Mouse (Mus musculus) regulatory T cell (primary cell): ENCODE results near the gene Gm5797.
"Not testable (repeated sequence)": the region's sequence is repeated elsewhere in the genome, so short reads cannot be mapped to it uniquely, and the experiment has no call there.

Source experiments
- in situ Hi-C: fragments of 300-600 bp; cut with MboI, MseI; formaldehyde crosslinking; loops from one replicate; pipeline ENCODE4 v1.15.1; 2025; ENCODE audit warnings: high pct_unique_total_duplicates

Gene Gm5797

DNA sequence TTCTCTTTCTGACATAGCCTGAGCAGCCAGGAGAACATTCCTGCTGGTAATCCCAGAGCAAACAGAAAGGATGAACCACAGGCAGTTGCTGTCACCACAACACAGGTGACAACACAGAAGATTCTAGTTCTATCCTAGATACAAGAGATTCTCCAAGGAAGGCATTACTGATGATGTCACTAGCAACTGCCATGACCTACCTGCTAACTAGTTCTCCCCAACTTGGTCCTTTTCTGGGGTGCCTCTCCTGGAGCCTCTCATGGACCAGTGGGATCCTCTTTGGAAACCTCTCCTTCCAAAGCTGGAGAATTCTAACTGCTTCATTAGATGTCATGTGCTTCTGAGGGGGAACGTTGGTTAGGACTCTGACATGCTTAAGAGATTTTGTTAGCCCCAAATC lies at the start of gene Gm5797:
Gene Gm5797 (minus strand): TSS at position 101 of the 400 bp plus-strand sequence.
- in situ Hi-C loops, result loop anchor here (10.0 kb wide), 1 partner anchor 427 kb away; no protein-coding TSS in a partner anchor

DNA sequence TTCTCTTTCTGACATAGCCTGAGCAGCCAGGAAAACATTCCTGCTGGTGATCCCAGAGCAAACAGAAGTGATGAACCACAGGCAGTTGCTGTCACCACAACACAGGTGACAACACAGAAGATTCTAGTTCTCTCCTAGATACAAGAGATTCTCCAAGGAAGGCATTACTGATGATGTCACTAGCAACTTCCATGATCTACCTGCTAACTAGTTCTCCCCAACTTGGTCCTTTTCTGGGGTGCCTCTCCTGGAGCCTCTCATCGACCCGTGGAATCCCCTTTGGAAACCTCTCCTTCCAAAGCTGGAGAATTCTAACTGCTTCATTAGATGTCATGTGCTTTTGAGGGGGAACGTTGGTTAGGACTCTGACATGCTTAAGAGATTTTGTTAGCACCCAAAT lies 32.8 kb upstream of the Gm5797 start, which contains the start of gene Gm8374:
Gene Gm8374 (minus strand): TSS at position 101 of the 400 bp plus-strand sequence.
- in situ Hi-C loops, result not testable (repeated sequence)

DNA sequence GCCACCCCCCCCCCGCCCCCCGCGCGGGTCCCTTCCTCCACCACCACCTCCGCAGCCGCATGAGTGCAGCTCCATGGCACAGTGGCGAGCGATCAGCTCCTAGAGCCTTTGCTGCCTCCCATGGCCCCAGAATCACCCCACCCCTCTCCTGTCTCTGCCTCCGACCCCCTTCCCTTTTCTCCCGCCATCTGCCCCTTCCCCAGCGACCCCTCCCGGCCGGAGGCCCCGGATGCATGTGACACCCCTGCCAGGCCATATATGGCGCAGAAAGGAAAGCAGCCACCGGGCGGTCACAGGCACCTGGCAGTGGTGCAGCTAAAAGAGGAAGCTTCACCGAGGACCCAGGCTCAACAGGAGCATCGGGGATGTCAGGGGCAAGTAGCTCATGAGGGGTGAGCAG lies 17.1 kb downstream of the Gm5797 start:
- in situ Hi-C loops, result not testable (repeated sequence)

DNA sequence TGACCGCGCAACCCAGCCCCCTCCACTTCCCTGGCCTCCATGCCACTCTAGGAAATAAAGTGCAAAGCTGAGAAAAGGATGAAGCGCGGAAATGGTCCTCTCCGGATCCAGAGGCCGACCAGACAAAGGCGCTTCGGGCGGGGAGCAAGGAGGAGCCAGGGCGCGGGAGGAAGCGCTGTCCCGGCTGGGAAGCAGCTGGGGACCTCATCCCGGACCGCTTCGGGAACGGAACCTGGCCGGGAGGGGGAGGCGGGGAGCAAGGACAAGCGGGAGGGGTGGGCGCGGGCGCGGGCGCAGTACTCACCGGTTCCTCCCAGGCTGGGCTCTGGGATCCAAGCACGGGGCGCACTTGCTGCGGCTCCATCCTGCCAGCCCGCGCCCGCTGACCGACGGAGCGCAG lies 17.5 kb downstream of the Gm5797 start, which contains the start of gene Gm3739:
Gene Gm3739 (minus strand): TSS at position 389 of the 400 bp plus-strand sequence.
- in situ Hi-C loops, result not testable (repeated sequence)
